Mouse (Mus musculus): ENCODE measurements at regions not wholly inside any gene's neighbourhood (a gene's known extent, or its start where the extent isn't known, plus 50 kb on each side); places are given as distances from the start of the nearest gene placed in this dataset.

GRCm38 (mm10) chr6:4407748-4408147, 96.9 kb upstream of the Col1a2 start:
- no peak for DNase-seq

DNA sequence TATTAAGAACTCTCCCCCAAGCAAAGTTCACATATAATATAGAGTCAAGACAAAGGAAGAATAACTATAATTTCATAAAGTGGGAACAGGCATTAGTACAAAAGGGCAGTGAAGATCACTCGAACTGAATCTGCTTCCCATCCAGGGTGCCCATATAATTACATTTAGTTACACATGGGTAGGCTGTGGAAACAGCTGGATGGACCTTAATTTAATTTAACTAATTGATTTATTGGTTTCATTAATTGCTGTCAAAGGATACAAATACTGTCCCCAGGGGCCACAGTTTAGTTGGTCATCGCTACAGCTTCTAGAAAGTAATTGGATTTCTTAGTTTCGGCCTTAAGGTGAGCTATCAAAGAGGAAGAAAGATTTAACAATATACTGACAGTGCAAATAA, 91.4 kb upstream of the Col1a2 start:
- no peak for DNase-seq

- no peak for DNase-seq
These were observed 90.4 kb upstream of the Col1a2 start for GRCm38 (mm10) chr6:4414166-4414565.

DNA sequence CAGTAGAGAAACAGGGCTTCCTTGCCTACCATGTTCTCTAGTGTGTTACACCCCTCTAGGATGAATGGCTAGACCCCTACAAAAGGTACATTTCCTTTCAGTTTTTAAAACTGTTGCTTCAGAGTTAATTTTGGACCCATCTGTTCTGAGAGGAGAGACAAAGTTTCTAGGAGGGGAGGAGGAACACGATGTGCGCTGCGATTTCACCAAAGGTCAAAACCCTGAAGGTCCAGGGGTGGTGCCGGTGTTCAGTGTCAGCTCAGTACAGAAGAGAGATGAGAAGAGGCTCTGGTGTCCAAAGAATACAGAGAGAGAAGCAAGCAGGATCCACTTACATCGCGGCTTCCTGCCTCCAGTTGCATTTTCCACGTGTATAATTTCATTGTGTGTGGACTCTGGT, 89.4 kb upstream of the Col1a2 start:
- DNase-seq = no peak

DNA sequence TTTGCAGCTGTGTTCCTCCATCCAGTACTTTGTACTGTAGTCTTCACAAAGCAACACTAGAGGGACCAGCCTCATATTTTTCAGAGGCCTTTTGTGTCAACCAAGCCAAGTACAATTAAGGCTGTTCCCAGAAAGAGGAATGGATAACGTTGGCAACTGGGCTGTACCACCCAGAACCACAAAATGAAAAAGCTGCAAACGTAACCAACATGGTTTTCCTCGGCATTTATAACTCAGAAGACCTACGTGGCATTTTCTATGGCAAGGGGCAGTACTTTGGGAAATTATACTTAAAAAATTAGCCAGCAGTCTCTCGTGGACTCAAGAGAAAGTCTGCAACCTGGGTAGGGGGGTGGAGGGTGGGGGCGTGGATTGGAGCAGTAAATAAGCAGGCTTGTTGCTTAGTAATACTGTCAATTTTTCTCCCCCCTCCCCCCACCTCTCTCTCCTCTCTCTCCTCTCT, 87.3 kb upstream of the Col1a2 start:
- no peak for DNase-seq

DNA sequence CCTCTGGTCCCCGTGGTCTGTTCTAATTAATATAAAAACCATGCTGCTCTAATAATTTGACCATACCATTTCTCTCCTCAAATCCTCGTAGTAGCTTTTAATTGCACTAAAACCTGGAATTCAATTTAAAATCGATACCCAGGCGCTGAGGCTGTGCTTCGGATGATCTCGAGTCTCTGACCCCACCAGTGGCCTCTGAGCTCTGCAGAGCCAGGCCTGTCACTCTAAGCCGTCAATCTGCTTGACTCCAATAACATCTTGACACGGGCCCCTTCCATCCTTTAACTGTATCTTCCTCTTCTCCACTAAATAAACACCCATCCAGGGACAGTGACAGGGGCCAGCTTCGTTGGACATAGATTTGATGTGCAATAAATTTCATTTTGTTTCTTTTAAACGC, 86.2 kb upstream of the Col1a2 start:
- DNase-seq = no peak

- DNase-seq = no peak
These were observed 85.7 kb upstream of the Col1a2 start for GRCm38 (mm10) chr6:4418941-4419351.

GRCm38 (mm10) chr6:4421466-4421865, 83.1 kb upstream of the Col1a2 start:
- no peak for DNase-seq

DNA sequence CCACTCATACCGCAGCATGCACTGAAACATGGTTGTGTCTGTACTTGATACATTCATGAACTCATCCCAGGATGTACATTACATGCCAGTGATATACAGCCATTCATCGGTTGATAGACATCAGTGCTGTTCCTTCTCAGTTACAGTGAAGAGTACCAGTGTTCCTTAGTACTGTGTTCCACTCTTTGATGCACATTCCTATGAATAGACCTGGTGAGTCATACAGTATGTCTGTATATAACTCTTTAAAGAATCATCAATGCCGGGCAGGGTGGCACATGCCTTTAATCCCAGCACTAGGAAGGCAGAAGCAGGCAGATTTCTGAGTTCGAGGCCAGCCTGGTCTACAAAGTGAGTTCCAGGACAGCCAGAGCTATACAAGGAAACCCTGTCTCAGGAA, 77.5 kb upstream of the Col1a2 start:
- DNase-seq = no peak

- no peak for DNase-seq
These were observed 73.8 kb upstream of the Col1a2 start for GRCm38 (mm10) chr6:4430704-4431310.

GRCm38 (mm10) chr6:4432192-4432591, 72.4 kb upstream of the Col1a2 start:
- DNase-seq = no peak

DNA sequence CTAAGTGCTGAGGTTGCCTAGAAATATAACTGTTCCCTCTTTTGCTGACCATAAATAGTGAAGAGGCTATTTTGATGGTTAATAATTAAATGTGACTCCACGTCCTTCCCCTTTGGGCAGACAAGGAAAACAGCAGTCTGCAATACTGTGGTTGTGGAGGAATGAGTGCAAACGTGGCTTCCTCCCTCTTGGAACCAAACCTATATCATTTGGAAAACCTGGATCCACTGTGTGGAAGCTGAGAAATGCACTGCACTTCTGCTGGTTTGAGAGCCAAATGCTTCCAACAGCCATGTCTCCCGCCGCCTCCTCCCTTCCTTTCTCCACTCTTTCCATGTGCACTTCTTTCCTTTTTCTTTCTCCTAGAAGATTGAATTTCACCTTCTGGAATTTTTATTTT, 68.2 kb upstream of the Col1a2 start:
- DNase-seq = no peak

DNA sequence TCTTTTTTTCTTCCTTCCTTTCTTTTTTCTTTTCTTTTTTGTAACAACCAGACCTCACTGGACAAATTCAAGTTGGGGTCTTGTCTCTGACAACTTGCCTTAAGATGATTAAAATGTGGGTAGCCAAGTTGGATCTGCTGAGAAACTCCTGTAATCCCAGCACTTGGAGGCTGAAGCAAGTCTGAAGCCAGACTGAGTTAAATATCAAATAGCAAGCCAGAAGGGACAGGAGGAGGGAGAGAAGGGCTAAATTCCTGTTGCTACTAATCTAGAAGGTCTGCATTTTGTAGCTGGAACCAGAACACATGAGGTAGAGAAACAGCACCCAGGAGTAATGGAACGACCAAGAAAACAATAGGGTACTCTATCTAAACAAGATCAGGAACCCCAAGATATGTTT, 67.7 kb upstream of the Col1a2 start:
- no peak for DNase-seq

GRCm38 (mm10) chr6:4441618-4442167, 62.9 kb upstream of the Col1a2 start:
- DNase-seq = no peak

DNA sequence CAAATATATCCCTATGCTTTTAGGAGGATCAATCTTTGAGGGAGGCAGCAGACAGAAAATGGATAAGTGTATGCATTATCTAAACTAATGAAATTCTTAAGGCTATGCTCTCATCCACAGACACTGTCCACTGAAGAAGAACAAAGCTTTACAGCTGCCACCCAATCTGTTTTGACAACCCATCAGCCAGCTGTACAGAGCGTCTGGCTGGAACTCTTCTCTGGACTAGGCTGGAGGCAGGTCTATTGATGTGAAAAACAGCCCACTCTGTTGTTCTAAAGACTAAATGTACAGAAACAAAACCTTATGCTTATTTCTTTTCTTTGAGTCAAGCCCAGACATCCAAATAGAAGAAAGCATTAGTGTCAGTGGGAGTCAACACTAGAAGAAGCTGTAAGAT, 58.7 kb upstream of the Col1a2 start:
- DNase-seq = no peak

DNA sequence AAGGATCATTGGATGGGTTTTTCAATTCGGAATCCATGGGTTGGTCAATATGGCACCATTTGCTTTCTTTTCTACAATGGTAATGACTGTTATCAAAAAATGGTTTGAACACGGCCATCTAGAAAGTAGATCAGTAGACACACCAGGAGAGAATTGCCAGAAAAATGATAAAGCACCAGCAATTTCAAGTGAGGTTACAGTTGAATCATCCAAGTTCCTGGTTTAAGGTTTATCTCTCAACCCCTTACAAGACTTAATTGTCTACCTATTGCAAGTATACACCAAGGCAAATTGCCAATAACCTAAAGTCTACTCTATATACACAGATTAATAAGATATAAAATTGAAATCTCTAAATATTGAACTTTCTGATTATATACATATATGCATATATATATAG, 53.4 kb upstream of the Col1a2 start:
- DNase-seq = no peak

All from right cerebral cortex, adult 18-20 months (tissue).